Mouse (Mus musculus): ENCODE data around the gene Rtl8a.
"Not testable (repeated sequence)": the region's sequence is repeated elsewhere in the genome, so short reads cannot be mapped to it uniquely, and the experiment has no call there.

Gene Rtl8a

GRCm38 (mm10) chrX:53606176-53606575, 37.3 kb downstream of the Rtl8a start:
- in situ Hi-C loops (cut with MboI; ENCODE audit: low pct_unique_long_range_greater_than_20kb in 1 of 2, low sequenced_read_pairs in 2 of 2, unreplicated experiment in 1 of 2): not testable (repeated sequence)

GRCm38 (mm10) chrX:53599993-53600392, 43.5 kb downstream of the Rtl8a start:
- in situ Hi-C loops (cut with MboI; ENCODE audit: low pct_unique_long_range_greater_than_20kb in 1 of 2, low sequenced_read_pairs in 2 of 2, unreplicated experiment in 1 of 2): not testable (repeated sequence)
